Mouse (Mus musculus): ENCODE measurements around the gene Mttp.

Mttp gene

DNA sequence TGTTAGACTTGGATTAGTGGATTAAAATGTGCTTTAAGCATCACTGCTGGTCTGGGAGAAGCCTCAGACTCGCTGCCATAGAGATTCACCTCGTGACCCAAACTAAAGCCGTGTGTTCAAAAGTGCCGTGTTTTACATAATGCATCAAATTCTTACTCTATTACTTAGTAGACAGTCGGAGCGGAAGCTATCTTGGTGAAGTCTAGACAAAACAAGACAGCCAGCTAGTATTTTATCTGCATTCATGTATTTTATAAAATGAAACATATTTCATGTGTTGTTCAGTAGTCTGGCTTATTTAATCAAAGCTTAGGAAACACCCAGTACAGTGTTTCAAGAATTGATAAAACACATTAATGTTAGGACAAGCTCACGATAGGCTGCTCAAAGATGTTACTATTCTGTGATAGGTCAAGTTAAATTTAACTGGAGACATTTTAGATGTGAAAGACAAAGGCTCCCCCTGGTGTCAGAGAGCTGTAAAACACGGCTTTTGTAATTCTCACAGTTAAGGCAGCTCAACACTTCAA, at the start of gene Mttp:
TSS of gene Mttp (minus strand) at position 327 of the 530 bp plus-strand sequence.
- DNase-seq (ENCODE audit: low read depth, low spot score): peak; percentile 86

DNA sequence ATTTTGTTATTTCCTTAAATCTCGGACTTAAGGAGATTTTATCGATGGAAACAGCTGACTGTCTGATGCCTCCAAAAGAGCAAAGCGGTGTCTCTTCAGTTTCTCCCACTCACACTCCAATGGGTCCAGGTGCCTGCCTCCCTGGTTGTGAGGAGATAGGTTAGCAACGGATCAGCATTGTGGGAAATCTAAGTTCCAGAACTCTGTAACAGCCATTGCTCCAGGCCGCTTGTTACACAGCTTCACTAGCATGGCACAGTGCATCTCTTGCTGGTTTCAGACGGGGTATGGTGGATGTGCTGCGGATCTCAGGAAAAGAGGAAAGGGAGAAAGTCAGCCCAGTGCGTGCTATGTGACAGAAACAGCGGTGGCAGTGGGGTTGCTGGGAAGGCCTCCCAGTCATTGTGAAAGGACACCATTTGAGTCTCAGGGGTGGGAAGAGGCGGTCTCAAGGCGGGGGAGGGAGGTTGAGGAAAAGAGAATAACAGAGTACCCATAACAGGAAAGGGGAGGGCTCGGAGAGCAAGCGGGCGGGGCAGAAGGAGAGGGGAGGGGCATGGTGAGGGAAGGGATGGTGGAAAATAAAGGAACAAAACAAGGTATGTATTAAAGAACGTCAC, 49.0 kb upstream of the Mttp start, which contains the start of gene 4930579F01Rik:
TSS of gene 4930579F01Rik (minus strand) at position 143 of the 620 bp plus-strand sequence.
- DNase-seq (ENCODE audit: low read depth, low spot score): peak; percentile 45

DNA sequence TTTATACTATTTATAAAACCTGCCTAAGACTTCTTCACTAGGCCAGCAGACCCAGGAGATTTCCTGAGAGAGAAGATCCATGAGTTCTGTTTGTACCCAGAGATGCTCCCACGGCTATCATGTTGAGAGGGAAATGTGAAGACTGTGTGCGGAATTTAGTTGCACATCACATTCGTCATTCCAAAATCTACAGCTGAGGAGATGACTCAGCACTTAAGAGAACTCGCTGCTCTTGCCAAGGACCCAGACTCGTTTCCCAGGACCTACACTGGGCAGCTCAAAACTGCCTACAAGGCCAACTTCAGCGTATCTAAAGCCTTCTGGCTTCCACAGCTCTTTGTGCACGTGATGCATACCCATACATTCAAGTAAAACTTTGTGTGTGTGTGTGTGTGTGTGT, 47.5 kb upstream of the Mttp start:
- no peak for DNase-seq (ENCODE audit: low read depth, low spot score)

DNA sequence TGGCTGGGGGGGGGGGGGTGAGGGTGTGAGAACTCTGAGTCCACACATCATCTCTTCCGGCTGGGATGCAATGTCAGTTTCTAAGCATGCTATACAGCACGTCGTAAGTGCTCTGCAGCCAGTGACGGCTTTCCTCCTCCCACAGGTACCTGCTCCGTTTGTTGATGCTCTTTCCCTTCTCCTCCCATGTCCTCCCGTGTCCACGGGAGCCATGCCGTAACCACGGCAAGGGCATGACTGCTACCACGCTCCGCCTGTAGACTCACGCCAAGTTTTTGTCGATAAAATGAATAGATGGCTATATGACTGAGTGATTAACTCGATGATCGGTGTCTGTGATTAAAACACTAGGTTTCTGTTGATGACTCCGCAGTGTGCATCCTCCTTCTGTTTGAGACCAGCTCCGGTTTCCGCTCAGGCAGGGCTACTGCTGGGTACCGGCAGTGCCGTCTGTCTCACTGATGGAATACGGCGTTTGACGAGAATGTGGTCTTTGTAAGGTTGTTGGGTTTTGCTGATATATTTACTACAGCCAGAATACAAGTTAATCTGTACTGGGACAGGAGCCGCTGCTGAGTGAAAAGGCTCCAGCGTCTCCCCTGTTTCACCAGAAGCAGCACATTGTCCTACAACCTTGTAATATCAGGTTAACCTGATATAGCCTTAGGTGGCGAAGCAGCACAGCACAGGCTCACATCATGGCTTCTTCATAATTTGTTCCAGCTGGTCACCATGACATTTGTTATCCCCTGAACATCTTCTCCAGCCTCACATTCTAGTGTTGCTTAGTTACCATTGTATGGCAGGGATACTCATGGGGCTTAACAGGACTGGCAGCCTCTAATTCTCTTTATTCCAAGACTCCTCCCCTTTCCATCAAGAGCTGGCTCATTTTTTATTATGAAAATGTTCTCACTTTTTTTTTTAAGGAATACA, 41.5 kb upstream of the Mttp start:
- no peak for DNase-seq (ENCODE audit: low read depth, low spot score)

DNA sequence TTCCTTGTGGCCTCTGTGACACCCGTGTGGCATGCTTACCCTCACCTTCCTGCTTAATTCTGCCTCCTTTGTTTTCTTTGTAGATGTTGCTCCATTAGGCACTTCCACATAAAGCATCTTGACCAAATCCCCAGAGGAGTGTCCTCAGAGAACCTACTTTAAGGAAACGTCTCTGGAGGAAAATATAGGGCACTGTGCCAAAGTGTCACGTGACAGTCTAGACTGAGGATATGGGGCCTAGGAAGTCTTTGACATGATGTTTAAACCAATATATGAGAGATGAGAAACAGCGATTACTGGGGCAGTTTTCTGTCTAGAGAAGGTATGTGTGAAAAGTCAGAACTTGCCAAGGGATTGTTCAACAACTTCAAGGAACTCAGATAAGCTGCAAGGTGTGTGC, 40.5 kb upstream of the Mttp start:
- no peak for DNase-seq (ENCODE audit: low read depth, low spot score)

DNA sequence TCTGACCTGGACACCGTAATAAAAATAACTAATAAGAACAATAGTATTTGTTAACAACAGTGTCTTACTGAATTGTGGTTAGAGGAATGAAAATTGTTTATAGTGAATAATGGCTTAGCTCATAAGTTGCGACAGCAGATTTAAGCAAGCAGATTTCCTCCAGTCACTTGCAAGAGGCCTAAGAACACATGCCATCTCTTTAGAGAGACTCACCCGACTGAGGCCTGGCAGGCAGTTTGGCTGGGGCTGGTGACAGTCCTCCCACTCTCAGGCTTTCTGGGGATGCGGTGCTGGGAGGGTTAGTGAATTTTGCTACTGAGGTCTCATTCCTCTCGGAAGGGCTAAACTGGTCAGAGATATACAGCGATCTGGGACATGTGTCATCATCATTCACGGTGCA, 38.6 kb upstream of the Mttp start:
- DNase-seq (ENCODE audit: low read depth, low spot score): no peak

DNA sequence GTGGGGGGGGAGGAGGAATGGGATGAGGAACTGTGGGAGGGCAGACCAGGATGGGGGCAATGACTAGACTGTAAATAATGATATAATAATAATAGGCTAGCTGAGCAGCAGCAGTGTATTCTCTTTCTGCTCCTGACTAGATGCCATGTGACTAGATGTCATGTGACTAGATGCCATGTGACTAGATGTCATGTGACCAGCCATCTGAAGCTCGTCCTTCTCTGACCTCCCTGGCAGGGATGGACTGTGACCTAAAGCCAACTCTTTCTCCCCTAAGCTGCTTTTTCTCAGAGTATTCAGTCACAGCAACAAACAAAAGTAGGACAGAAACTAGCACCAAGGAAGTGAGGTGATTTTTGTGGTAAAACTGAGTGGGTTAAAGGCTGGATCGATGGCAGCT, 37.3 kb upstream of the Mttp start:
- DNase-seq (ENCODE audit: low read depth, low spot score): no peak

DNA sequence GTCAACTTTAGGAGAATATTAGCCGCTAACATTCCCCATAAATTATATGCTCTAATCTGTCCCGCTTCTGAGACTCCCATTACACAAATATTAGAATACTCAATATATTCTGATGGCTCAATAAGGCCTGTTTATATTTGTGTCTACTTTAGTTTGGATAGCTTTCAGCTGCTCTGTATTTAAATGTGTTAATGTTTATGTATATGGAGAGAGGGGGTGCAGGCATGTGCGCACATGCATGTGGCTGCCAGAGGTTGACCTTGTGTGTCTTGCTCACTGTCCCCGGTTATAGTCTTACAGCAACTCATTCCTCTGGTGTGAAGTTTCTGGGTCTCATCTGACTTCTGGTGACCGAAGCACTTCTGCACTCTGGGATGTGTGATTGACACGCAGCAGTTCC, 30.8 kb upstream of the Mttp start:
- no peak for DNase-seq (ENCODE audit: low read depth, low spot score)

DNA sequence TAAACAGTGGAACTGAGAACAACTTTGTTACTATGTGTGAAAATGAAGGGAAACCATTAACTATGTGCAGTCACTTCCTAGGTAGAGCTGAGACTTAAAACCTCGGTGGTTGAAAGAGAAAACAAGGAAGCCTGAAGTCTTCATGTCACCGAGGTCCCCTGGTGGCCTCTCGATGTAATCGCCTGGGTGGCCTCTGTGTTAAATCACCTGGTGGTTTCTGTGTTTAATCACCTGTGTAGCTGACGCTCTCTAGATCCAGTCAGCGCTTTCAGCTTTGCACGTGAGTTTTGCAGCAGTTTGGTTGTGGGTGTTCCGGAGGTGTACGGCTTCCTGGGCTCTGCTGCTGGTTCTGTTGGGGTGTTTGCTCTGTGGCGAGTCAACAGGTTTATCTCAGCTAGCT, 28.5 kb upstream of the Mttp start:
- DNase-seq (ENCODE audit: low read depth, low spot score): peak; percentile 45

DNA sequence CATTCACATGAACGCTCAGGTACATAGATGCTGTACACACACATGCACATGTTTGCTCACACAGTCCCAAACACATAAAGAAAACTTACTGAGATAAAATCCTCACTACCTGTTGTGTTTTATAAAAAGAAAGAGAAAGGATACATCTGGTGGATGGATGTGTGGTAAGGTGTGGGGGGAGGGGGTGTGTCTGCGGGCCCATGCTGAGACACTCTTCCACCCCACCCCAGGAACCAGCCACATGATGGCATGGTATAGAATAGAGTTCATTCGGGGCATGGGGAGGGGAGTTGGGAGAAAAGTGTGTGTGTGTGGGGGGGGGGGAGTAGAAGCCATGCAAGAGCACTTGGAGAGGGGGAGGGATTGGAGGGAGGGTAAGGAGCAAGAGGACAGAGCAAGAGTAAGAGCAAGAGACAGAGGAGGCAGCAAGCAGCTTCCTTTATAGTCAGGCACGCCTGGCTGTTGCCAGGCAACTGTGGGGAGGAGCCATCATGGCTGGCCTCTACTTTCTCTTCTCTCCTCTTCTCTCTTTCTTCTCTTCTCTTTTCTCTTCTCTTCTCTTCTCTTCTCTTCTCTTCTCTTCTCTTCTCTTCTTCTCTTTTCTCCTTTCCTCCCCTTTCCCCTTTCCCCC, 17.9 kb upstream of the Mttp start:
- DNase-seq (ENCODE audit: low read depth, low spot score): no peak

DNA sequence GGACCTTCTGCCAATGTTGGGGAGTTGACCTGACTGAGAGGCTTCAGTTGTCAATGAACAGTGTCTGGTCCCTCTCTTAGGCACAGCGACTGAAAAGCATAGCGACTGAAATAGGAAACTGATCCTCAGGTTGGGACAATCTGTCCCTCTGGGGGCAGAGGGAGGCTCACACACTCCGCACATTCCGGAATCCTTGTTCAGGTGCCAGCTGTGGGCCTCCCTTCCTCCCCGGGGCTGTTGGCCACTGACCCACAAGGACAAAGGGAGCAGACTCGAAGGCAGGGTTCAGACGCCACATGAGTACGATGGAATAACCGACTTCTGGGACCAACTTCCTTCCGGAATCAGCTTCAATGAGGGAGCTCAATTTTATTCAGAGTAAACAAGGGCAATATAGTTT, 16.9 kb upstream of the Mttp start:
- no peak for DNase-seq (ENCODE audit: low read depth, low spot score)

DNA sequence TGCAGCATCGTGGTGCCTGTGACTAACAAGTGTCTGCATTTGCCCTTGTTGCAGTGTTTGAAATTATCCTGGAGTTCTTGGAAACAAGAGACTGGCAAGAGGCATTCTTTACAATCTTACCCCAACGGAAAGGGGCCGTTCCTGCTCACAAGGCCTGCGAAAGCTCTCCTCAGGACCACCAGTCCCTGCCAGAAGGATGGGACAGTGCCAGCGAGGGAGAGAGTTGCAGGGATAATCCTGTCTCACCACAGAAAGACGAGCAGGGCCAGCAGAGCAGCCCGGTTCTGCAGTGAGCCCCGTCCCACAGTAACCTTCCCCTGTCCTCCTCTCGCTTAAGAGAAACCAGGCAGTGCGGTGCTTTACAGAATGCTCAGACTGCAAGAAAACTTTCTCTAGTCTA, 11.9 kb upstream of the Mttp start:
- DNase-seq (ENCODE audit: low read depth, low spot score): no peak

DNA sequence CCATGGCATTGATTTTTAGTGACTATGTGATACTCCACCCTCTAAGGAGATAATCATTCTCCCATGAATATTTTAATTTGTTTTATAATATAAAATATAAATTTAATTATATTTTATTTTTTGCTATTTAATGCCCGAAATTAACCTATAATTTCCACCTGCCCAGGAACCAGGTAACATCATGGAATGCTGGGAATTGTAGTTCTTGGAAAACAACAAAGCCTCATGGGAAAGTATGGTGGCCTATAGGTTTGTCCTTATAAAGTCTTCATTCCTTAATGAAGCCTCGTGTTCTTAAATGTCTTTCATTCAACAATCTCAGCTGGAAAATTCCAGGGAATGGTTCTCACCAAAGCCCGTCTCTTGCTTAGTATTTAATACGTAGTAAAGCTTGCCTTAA, 10.3 kb upstream of the Mttp start:
- no peak for DNase-seq (ENCODE audit: low read depth, low spot score)

DNA sequence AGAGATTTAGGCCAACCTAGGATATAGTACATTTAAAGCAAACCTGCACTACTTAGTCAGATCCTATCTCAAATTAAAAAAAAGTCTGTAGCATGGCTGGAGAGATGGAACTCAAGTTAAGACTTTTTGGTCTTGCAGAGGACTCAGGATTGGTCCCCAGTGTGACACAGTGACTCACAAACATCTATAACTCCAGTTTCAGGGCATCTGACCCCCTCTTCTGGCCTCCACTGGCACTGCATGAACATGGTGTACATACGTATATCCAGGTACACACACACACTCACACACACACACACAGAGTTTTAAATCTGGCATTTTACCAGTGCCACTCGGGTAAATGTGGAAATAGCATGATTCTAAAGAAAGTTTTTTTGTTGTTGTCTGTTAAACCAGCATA, 4.0 kb upstream of the Mttp start:
- peak; percentile 46 for DNase-seq (ENCODE audit: low read depth, low spot score)

DNA sequence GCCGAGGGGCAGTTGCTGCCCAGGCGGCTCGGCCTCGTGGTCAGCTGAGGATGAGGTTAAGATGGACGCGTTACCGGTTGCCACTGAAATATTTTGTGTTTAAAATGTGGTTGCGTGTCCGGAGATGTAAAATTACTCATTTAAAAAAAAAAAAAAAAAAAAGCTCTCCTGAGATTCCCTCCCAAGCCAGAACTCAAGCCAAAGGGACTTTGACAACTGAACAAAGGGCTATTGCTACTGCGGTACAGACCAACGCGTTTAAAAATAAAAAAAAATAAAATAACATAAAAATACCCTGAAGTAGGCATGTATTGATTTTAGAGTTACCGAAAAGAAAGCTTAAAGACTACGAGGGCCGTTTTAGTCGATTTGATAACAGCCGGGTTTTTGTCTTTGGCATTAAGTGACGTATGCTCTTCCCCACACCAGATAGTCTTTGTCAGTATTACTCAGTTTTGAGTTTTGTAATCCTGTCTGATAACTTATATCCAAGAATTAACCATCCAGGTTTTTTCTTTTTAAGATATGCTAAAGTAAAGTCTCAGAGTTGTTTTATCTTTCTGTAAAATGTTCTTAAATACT, 617 bp downstream of the Mttp start:
- DNase-seq (ENCODE audit: low read depth, low spot score): no peak

DNA sequence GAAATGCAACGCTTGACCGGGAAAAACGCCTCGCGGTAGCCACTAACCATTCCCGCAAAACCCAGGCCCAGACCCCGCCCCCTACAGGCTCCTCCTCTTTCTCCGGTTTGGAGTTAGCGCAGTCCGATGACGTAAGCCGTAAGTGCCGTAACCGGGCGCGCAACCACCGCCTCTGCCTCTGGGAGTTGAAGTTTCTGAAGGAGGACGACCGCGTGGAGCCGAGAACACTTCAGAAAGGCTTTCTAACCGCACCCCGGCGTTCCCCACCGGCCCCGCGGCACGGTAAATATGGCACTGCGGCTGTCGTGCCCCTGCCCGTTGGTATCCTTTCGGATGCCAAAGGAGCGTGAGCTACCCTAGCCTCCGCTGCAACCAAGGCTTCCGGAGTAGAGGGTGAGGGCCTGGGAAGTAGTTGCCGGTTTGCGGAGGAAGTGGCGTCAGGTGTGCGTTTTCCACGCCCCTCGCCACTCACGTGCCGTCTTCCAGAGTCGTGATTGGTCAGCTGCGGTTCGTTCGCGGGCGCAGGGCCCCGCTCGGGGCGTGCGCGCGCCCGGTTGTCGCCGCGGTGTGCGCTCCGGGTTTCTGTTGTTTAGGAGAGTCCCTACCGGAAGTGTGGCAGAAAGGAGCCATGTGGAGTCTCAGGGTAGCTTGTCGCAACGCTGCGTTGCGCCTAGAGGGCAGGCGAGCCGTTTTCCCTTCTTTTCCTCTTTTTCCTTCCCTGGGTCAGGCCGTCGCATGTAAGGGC, 1.3 kb downstream of the Mttp start, which contains the start of gene Trmt10a:
TSS of gene Trmt10a (plus strand) at position 134 of the 745 bp plus-strand sequence.
- DNase-seq (ENCODE audit: low read depth, low spot score): peak; percentile 98

DNA sequence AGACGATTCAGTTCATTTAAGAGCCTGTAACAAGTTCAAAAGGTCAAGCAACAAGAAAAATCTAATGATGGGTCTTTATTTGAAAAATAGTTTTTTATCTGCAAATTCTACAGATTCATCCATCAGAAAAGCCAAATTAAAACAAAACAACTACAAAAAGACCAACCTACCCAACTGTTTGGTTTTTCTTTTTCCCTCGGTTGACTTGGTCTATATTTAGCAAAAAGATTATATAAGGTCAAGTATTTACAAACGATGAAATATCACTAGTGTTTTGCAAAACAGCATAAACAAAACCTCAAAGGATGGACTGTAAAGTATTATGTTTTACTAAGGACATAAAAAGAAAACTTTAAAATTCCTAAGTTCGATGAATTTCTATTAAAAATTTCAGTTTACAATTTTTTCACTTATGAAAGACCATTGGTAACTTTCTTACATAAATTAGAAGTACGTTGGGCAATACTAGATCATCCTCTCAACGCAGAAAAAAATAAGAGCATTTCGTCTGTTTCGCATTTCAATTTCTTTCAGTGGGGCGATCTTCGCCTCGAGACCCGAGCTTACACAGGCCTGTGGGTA, 1.9 kb downstream of the Mttp start:
- no peak for DNase-seq (ENCODE audit: low read depth, low spot score)

DNA sequence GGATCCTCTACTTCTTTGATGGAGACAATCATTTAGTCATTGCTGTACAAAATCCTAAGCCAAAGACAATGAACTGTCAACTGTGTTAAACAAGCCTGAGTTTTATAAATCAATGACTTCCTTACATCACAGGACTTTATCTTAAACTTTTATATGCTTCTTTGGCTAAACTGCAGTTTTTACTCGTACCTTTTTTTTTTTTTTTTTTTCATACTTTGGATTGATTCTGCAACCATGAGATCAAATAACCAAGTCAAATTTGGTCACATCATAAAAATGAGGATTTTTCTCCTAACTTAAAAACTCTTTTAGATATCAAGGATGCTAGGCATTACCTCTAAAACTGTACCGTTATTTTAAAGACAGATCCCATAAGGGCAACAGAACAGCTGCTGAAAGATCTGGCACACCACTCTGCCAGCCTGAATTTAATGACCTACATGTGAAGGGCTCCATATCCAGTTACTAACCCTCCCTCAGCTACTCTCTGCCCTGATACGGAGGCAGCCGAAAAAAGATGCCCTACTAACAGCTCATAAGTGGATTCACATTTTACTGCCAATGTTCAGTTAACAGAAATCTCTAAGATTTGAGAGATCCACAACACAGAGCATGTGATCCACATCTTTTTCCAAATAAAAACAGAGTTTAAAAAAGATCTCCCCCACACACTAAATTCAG, 2.6 kb downstream of the Mttp start:
- DNase-seq (ENCODE audit: low read depth, low spot score): no peak

DNA sequence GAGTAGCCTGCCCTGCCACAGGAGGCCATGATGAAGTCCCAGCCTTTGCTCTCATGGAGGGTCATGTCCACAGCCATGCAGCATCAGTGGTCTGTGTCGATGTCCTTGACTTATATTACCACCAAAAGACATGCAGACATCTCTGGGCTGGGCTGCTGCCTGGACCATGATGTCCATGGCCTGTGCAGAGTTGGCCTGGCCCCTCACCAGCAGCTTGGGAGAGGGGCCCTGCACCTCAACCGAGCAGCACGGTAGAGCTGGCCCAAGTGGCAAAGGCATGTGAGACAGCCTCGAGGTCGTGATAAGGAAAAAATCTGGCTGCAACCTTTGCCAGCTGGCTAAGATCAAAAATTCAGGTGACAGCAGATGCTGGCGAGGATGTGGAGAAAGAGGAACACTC, 5.1 kb downstream of the Mttp start:
- DNase-seq (ENCODE audit: low read depth, low spot score): no peak

DNA sequence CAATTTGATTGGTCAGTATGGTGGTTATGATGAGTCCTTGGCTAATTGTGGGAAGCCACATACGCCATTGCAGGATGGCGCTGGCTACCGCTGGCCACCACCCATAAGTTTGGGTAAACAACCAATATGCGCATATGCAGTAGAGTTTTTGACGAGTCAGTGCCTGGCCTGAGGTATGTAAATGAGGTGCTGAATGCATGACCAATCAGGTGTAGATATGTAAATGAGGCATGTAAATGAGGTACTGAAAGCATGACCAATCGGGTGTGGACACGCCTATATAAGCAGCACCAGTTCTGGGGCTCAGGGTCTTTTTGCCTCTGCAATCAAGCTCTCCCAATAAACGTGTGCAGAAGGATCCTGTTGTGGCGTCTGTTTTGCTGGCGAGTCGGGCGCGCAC, 6.6 kb downstream of the Mttp start:
- peak; percentile 66 for DNase-seq (ENCODE audit: low read depth, low spot score)

Data from ES-CJ7 (cell line).